Mouse (Mus musculus) adrenal gland, adult 8-10 months (tissue): Measurements from ENCODE around the gene Trip12. TPM values are rescaled to one million over a fixed set of nuclear protein-coding genes. Genes with fewer than 3 reads are reported as not detected.
A peak's percentile ranks its signal among the peaks of the same experiment; 100 is the strongest.

Experiments
- DNase-seq: peaks from one replicate; pipeline ENCODE4 v3.0.0; 2022
- microRNA-seq, 2 experiments: library from miRNA; unstranded; fragments of <30 nt; microRNA quantifications; one replicate each; pipeline ENCODE4 v1.2.0; 2022
- total RNA-seq, 4 experiments: library from RNA; stranded (reverse); gene quantifications; 2 replicates each; pipeline ENCODE4 v1.2.4; 2022

Gene Trip12
- total RNA-seq, 4 experiments from 2014 or later: 216 to 293 (median 285) TPM

GRCm38 (mm10) chr1:84777455-84777854 lies 62.9 kb downstream of the Trip12 start:
- no peak for DNase-seq

- DNase-seq: no peak
These were observed 81.5 kb downstream of the Trip12 start for GRCm38 (mm10) chr1:84758843-84759242.

DNA sequence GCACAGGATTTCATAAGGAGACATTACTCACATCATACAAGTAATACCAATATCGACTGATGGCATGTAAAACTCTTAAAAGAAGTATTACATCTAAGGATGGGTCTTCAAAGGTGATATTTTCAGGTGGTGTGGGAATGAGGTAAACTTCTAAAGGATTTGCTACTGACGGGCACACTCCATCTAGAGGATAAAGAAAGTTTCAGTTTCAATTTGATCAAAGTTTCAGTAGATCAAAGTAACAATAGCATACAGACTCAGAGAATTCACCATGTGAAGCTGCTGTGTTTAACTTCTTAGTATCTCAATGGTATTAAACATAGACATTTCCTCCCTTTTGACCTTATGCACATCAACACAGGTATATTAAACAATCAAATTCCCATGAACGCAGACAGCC lies 98.2 kb downstream of the Trip12 start:
- no peak for DNase-seq

- DNase-seq: no peak
These were observed 100.2 kb downstream of the Trip12 start for GRCm38 (mm10) chr1:84740080-84740479.

DNA sequence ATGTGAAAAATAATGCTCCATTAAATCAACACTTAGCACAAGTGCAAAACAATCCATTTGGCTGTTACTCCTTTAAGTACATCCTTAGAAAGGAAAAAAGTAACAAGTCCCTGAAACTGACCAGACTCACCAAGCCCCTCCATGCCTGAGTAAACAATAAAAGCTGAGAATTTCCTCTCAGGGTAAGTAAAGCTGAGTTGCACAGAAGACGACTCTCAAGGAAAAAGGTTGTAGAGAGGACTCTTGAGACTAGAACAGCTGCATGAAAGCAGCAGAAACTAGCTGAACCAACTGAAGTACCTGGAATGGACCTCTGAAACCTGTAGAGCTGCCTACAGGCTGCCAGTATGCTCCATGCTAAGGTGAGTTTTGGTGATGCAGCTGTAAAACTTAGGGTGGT lies 103.2 kb downstream of the Trip12 start:
- no peak for DNase-seq

DNA sequence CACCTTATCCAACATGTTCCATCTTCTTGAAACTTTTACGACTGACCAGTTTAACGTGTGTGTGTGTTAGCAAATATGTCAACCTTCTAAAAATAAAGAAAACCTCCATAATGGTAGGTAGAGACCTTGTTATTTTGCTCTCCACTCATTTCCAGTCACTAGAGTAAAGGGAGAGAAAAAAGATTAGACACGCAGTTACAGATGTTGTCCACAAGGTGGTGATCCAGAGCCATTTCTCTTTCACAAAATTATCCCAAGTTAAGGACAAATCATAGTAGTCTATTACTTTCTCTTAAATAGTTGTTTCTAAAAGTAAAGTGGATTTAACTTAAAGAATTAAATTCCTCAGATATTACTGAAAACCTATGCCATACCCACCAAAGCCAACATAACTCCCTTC lies 106.5 kb downstream of the Trip12 start:
- DNase-seq: no peak

- no peak for DNase-seq
These were observed 108.6 kb downstream of the Trip12 start for GRCm38 (mm10) chr1:84731763-84732162.

- DNase-seq: peak; percentile 26
These were observed 117.5 kb downstream of the Trip12 start for GRCm38 (mm10) chr1:84722841-84723240.

- DNase-seq: no peak
These were observed 117.9 kb downstream of the Trip12 start for GRCm38 (mm10) chr1:84722371-84722770.

DNA sequence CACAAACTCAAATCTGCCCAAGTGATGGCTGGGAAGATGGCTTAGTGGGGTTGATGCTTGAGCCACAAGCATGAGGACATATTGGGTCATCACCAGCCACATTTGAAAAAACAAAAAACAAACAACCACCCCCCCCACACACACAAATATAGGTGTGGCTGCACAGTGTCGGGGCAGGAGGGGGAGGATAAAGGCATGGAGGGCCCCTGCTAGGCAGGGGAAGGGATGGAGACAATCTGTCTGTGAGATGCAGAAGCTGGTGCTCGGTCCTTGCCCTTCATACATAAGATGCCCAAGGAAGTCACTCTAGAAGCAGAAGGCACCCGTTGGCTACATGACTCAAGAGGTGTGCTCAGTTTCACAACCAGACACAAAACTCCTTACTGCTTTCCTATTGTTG lies 118.4 kb downstream of the Trip12 start:
- DNase-seq: no peak

DNA sequence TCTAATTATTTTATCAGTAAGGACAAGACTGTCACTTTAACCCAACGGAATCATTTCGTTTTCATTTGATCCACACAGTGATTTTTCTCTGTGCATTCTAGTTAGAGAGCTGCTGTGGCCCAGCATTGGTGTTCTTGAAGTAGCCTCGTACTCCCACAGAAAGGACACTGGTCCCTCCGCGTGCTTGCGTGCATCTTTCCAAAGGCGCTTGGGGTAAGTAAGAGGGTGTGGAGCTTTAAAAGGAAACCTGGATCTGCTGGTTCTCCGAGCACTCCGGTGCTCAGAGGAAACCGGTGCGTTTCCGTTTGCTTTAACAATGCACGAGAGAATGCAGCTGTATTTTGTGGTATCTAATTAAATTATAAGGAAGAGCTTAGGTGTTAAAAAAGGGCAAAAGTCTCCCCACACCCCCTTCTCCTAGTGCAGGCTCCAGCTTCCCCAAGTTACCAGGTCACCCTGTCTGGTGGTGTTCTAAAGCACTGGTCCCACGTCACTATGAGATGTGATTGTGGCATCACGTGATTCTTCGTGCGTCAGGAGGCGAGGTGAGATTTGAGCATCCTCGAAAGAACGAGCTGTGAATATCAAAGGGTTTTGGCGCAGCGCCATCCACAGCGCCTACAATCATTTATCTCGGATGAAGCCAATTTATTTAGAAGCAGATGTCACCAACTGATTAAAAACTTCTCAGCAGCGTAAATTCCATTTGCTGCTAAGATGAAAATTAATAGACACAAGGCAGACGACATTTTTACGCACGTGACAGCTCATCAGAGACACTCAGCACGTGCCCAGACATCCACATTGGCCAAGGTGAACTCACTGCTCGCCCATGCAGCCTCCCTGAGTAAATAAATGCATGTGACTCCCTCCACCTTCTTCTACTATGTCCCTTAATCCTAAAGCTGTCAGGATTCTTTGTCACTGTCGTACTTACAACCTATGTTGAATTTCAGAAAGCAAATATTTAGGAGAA lies 130.2 kb downstream of the Trip12 start:
- no peak for DNase-seq

DNA sequence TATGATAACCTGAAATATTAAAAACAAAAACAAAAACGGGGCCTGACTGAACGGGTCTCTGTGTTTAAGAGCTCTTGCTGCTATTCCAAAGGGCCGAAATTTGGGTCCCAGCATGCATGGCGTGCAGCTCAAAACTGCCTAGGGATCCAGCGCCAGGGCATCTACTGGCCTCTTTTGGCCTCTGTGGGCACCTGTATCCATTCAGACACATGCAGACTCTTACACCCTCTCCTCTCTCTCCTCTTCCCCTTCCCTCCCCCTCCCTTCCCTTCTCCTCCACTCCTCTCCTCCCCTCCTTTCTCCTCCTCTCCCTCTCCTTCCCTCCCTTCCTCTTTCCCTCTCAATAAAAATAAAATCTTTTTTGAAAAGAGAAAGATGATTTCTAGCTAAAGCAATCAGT lies 130.9 kb downstream of the Trip12 start:
- DNase-seq: no peak

DNA sequence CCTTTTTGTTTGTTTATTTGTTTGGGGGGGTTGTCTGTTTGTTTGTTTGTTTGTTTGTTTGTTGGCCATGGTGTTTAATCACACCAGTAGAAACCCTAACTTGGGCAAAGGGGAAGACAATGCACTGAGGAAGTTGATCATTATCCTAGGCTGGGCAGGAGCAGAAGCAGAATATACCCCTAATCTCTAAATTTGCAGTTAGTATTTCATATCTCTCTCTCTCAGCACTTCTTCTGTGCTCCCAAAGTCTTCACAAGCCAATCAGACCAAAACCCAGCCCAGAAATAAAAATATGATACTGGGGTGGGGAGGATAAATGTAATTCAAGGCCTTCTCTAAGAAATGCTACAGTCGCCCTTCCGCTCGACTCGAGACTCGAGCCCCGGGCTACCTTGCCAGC lies 140.1 kb downstream of the Trip12 start:
- no peak for DNase-seq

DNA sequence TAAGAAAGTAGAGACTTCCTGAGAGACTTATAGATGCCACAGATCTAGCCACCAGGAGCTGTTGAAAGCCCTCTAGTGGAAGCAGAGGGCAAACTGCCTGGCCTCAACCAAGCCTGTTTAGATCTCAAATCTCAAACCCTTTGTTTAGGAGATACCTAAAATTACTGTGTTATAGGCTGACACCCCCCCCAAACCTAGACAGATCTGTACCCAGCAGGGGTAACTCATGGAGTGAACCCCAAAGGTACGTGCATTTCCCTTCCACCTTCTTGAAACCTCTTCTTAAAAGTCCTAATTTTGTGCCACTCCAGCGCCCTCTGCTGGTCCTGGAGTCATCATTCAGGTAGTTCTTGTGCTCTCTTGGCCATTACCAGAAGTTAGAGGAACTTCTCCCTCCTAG lies 143.2 kb downstream of the Trip12 start:
- peak; percentile 50 for DNase-seq

DNA sequence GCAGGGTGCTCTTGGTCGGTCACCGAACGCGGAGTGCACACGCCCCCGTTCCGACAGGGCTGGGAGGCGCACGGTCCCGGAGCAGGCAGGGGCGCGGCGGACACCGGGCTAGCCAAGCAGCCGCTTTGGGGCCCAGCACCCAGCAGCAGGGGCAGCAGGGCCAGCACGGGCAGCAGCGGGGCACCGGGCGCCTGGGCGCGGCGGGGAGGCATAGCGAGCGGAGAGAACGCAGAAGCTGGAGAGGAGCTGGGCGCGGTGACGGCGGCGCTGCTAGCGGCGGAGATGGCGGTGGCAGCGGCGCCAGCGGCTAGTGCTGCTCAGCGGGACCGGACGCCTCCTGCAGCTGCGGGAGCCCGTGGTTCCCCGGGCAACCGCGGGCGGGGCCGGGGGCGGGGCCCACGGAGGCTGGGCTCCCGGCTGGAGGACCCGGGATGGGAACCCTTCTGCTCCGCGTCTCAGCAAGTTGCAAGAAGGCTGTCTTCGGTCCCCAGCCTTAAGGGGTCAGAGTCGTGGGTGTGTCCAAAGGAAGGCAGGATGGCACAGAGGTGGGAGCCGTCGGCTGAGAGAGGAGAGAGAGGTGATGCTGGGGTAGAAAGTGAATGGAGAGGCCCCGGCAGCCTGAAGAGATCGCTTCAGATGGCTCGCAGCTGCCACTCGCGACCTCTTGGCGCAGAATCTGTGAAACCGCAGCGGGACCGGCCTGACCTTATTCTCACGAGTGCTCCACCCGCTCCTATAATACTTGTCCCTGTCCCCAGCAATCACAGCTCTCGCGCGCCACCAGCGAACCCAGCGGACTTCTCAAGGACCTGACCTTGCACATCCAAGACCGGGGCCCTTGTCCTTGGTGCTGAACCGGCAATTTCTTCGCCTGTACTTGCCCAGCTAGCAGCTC lies 144.6 kb downstream of the Trip12 start, which contains the start of gene Dner:
TSS of gene Dner (minus strand) at position 705 of the 895 bp plus-strand sequence.
- DNase-seq: peak; percentile 69

- peak; percentile 5 for DNase-seq
These were observed 145.4 kb downstream of the Trip12 start for GRCm38 (mm10) chr1:84694688-84695474.

GRCm38 (mm10) chr1:84677910-84678309 lies 162.4 kb downstream of the Trip12 start:
- DNase-seq: no peak

Small RNA genes within 50 kb of the gene (microRNA-seq; reads per million reads assigned to microRNA genes)
- 0.50 to 5.1 reads per million in 2 experiments for gene Mir5126

Other genes with a start within 250 kb of the Trip12 start
- gene Dner, start 144.3 kb downstream of the Trip12 start, total RNA-seq: 1 to 10 TPM; 5.0 to 9.6 (median 6.0) TPM
- 10 to 100 TPM; 16.0 to 20.6 (median 18.0) TPM for gene Fbxo36, start 675 bp downstream of the Trip12 start, total RNA-seq
- gene Slc16a14, start 94.6 kb upstream of the Trip12 start, total RNA-seq: 10 to 100 TPM in 2 of 4 experiments, 1 to 10 TPM in 2; 3.8 to 19.2 (median 11.4) TPM